Mouse (Mus musculus) intestine, postnatal 0 days (tissue): ENCODE data around the gene Rfxank. TPM values are rescaled to one million over a fixed set of nuclear protein-coding genes. Genes with fewer than 3 reads are reported as not detected.

Experiments used
- ATAC-seq: fragments of 200-750 bp; cut with Nextera tagmentation; 2 replicates; pipeline ENCODE4 v1.8.0; 2017; ENCODE audit warnings: mild to moderate bottlenecking, moderate TSS enrichment, moderate library complexity
- H3K27ac ChIP-seq: fragments of 300-500 bp; sonication (generic); 2 replicates; pipeline ENCODE4 v1.5.1; 2014; ENCODE audit warnings: mild to moderate bottlenecking, low read depth, low read length, moderate library complexity
- H3K27me3 ChIP-seq: fragments of 300-500 bp; sonication (generic); replicated peaks from 2 replicates; pipeline ENCODE4 v1.6.1; 2014; ENCODE audit warnings: low read length, mixed read lengths; ENCODE audit not compliant: control insufficient read depth, insufficient read depth
- H3K36me3 ChIP-seq: fragments of 300-500 bp; sonication (generic); 2 replicates; pipeline ENCODE4 v1.6.1; 2014; ENCODE audit warnings: mild to moderate bottlenecking, moderate library complexity; ENCODE audit not compliant: control insufficient read depth, insufficient read depth
- H3K4me1 ChIP-seq: fragments of 300-500 bp; sonication (generic); replicated peaks from 2 replicates; pipeline ENCODE4 v1.6.1; 2014; ENCODE audit warnings: antibody characterized with exemption, low read length, mixed read lengths; ENCODE audit not compliant: control insufficient read depth, insufficient read depth
- H3K4me2 ChIP-seq: fragments of 300-500 bp; sonication (generic); replicated peaks from 2 replicates; pipeline ENCODE4 v1.6.1; 2014; ENCODE audit warnings: low read depth, mild to moderate bottlenecking, moderate library complexity
- H3K4me3 ChIP-seq: fragments of 300-500 bp; sonication (generic); 2 replicates; pipeline ENCODE4 v1.5.1; 2014; ENCODE audit warnings: low read depth, low read length
- H3K9ac ChIP-seq: fragments of 300-500 bp; sonication (generic); 2 replicates; pipeline ENCODE4 v1.6.1; 2014; ENCODE audit warnings: mild to moderate bottlenecking, low read depth, low read length
- H3K9me3 ChIP-seq: fragments of 300-500 bp; sonication (generic); 2 replicates; pipeline ENCODE4 v1.6.1; 2016; ENCODE audit warnings: mixed run types; ENCODE audit not compliant: control insufficient read depth
- CTCF ChIP-seq: sonication (generic); IDR thresholded peaks from 2 replicates; pipeline ENCODE4 v1.5.1; 2016; ENCODE audit warnings: low read depth, mild to moderate bottlenecking, control low read depth, antibody characterized with exemption, moderate library complexity
- WGBS: fragments of 180-500 bp; shearing (Covaris S2); extraction: QIAGEN DNeasy Blood & Tissue Kit; methylation state at CpG from one replicate; pipeline ENCODE4 v1.1.7; 2014; 5-methylcytosine and 5-hydroxymethylcytosine counted together
- polyA plus RNA-seq: library from polyadenylated mRNA; unstranded; fragments of >200 nt; fragmentation: Nextera tagmentation; extraction: Ambion mirVana; gene quantifications from 2 replicates; pipeline ENCODE4 v1.2.1, GENCODE M21; 2015

Gene Rfxank
- polyA plus RNA-seq, 1 experiment from 2014 or later: 11.2 TPM

GRCm38 (mm10) chr8:70157240-70157800, 18.4 kb upstream of the Rfxank start:
- Histone ChIP-seq H3K27me3 (no peaks in the 10 kb centered on the region), H3K4me2 (no peak overlapping the region), H3K4me1 (0 out of 2 replicates have a peak, but pooled peaks cover 3% of the 10 kb centered on the region), H3K4me3 (no peak overlapping the region), H3K9me3 (no peaks in the 10 kb centered on the region), H3K27ac (no peak overlapping the region), H3K9ac (no peak overlapping the region), H3K36me3 (no peaks in the 10 kb centered on the region)
- no peak for TF ChIP-seq CTCF
- no peak for ATAC-seq
- WGBS: 100% methylated on average over 1 of the region's 1 CpGs

DNA sequence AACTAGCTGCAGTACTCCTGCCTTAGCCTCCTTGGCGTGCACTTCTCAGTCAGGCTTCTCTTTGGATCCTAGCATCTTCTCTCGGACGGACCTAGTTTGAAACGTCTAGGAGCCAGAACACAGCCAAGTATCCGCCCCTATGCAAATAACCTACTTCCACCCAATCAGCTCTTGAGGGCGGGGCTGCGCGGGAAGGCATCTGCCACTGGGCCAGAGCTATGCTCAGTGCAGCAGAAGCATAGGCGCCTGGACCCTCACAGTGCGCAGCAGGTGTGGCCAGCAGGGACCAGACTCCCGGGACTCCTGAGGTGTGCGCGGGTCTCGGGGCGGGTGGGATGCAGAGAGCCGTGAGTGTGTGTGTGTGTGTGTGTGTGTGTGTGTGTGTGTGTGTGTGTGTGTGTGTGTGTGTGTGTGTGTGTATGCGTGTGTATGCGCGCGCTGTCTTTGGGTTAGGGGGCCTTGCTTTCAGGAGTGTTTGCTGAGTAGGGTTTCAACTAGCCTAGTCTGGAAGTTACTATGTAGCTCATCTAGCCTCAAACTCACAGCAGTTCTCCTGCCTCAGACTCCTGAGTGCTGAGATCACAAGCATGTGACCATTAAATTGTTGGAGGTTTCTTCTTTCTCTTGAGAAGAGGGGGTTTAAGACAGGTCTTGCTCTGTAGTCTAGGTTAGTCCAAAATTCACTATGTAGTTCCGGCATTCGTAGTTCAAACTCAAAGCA, 13.7 kb upstream of the Rfxank start:
- Histone ChIP-seq H3K4me1 (no peaks in the 10 kb centered on the region), H3K27ac (no peak overlapping the region), H3K4me2 (peak overlapping the region; percentile 44), H3K4me3 (no peak overlapping the region), H3K27me3 (no peaks in the 10 kb centered on the region), H3K9me3 (no peaks in the 10 kb centered on the region), H3K9ac (no peak overlapping the region), H3K36me3 (no peaks in the 10 kb centered on the region)
- TF ChIP-seq CTCF: no peak
- 9% methylated on average over 22 of the region's 22 CpGs for WGBS
- ATAC-seq: peak; percentile 86

GRCm38 (mm10) chr8:70150158-70150557, 11.2 kb upstream of the Rfxank start:
- Histone ChIP-seq H3K9me3 (no peaks in the 10 kb centered on the region), H3K9ac (no peak overlapping the region)
- no peak for ATAC-seq

GRCm38 (mm10) chr8:70147678-70148607, 9.0 kb upstream of the Rfxank start:
- TF ChIP-seq CTCF: no peak
- Histone ChIP-seq H3K4me3 (no peak overlapping the region), H3K36me3 (peaks cover 42% of the 10 kb centered on the region), H3K27me3 (no peaks in the 10 kb centered on the region), H3K4me2 (no peak overlapping the region), H3K4me1 (no peaks in the 10 kb centered on the region), H3K9me3 (no peaks in the 10 kb centered on the region), H3K9ac (no peak overlapping the region), H3K27ac (no peak overlapping the region)
- 85% methylated on average over 7 of the region's 7 CpGs for WGBS
- ATAC-seq: no peak

More at GRCm38 (mm10) chr8:70150158-70150557, 11.2 kb upstream of the Rfxank start:
- Histone ChIP-seq H3K27me3 (no peaks in the 10 kb centered on the region), H3K27ac (no peak overlapping the region), H3K4me1 (no peaks in the 10 kb centered on the region), H3K4me2 (no peak overlapping the region; the same call in 1 of the 2 replicates), H3K36me3 (peaks cover 23% of the 10 kb centered on the region), H3K4me3 (no peak overlapping the region)
- WGBS: 13% methylated on average over 13 of the region's 13 CpGs
- TF ChIP-seq CTCF: no peak

GRCm38 (mm10) chr8:70139981-70140380, 1.0 kb upstream of the Rfxank start:
- ATAC-seq: no peak
- WGBS: 6% methylated on average over 9 of the region's 9 CpGs
- H3K4me3 ChIP-seq: peak overlapping the region; percentile 76
- H3K27ac ChIP-seq: peak overlapping the region; percentile 79
- H3K9ac ChIP-seq: peak overlapping the region; percentile 56
- TF ChIP-seq CTCF: no peak
- H3K36me3 ChIP-seq: peaks cover 48% of the 10 kb centered on the region
- peaks cover 6% of the 10 kb centered on the region for H3K4me1 ChIP-seq
- no peaks in the 10 kb centered on the region for H3K9me3 ChIP-seq
- peak overlapping the region; percentile 71 for H3K4me2 ChIP-seq
- no peaks in the 10 kb centered on the region for H3K27me3 ChIP-seq

- H3K4me1 ChIP-seq: peaks cover 6% of the 10 kb centered on the region
- H3K27me3 ChIP-seq: no peaks in the 10 kb centered on the region
- ATAC-seq: no peak
- H3K27ac ChIP-seq: no peak overlapping the region
- no peak overlapping the region for H3K9ac ChIP-seq
- TF ChIP-seq CTCF: no peak
- H3K36me3 ChIP-seq: peaks cover 48% of the 10 kb centered on the region
- no peak overlapping the region for H3K4me3 ChIP-seq
- H3K4me2 ChIP-seq: peak overlapping the region; percentile 71
- no peaks in the 10 kb centered on the region for H3K9me3 ChIP-seq
- 83% methylated on average over 4 of the region's 4 CpGs for WGBS
Observed at GRCm38 (mm10) chr8:70137890-70138289, 1.1 kb downstream of the Rfxank start.
